Mouse (Mus musculus): Measurements from ENCODE around the gene Rnf212b. TPM values are rescaled to one million over a fixed set of nuclear protein-coding genes. Genes with fewer than 3 reads are reported as not detected.
"Not testable (repeated sequence)": the region's sequence is repeated elsewhere in the genome, so short reads cannot be mapped to it uniquely, and the experiment has no call there.

The Rnf212b gene
- polyA plus RNA-seq (2016; fragmentation: Nextera tagmentation; extraction: Ambion mirVana) = not detected in 2 replicates

DNA sequence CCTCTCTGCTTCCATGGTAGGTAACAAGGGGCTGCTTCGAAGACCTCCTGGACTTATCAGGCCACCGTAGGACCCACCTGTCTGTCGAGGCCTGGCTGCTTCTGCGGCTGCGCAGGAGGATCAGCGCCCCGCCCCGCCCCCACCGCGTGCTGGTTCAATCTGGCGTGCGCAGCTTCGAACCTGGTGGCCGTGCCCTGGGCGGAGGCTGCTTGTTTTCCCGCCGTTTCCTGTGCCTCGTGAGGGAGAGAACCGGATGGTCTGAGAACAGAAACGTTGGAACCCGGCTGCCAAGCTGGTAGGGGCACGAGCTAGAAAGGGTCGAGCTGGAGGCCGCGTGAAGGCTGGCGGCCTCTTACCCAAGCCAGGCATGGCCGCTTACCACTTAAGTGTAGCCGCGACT, at the start of gene Rnf212b:
Gene Rnf212b, plus strand, starts transcription at position 151 of the 400 bp plus-strand sequence.
- no peak within 1 kb of the TSS for H3K4me3 ChIP-seq
- H3K27me3 ChIP-seq (ENCODE audit: poor library complexity, severe bottlenecking) = no peaks in the 10 kb centered on the region
- H3K4me1 ChIP-seq = no peaks in the 10 kb centered on the region
- DNase-seq (ENCODE audit: extremely low spot score, low spot score) = no peak
- no peaks in the 10 kb centered on the region for H3K9me3 ChIP-seq
- H3K36me3 ChIP-seq (replicated peaks) = no peaks in the 10 kb centered on the region
- H3K27ac ChIP-seq = no peak within 1 kb of the TSS
- WGBS = 86% methylated on average over 29 of the region's 29 CpGs

- H3K4me1 ChIP-seq; DNase-seq (ENCODE audit: extremely low spot score, low spot score); H3K27me3 ChIP-seq (ENCODE audit: poor library complexity, severe bottlenecking); H3K27ac ChIP-seq; H3K9me3 ChIP-seq; H3K36me3 ChIP-seq (replicated peaks); H3K4me3 ChIP-seq: not testable (repeated sequence)
- 96% methylated on average over 7 of the region's 7 CpGs for WGBS
Observed at GRCm38 (mm10) chr14:54766937-54767336, 47.0 kb upstream of the Rnf212b start.

DNA sequence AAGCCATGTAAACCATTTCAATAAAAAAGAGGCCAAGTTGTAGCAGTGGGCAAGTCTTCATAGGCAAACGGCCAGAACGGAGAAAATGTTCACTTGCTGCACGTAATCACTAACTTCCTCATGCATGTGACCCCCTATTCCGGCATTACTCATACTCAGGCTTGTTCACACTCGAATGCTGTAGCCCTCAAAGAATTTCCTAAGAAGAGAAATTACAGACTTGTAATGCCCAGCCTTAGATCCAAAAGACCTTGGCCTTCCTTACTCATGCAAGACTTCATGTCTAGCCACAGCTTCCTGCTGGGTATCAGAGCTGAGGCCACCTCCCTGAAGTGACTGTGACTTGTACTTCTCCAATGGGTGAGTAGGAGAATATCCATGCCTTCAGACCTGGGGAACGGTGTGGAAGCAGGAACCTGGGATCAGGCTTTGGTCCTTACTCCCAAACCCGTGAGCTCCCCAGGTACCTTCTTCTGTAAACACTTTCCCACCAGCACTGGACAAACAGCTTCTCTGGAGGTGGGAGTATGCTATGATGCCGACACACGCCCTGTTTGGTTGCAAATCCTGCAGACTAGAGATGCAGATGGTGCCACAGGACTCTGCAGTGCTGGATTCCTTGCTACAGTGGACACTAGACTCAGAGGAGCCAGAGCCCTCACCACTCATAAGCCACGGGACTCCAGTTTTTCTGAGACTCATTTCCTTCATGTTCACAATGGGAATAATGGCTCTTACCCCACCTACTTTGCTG, 45.5 kb upstream of the Rnf212b start:
- no peak for DNase-seq (ENCODE audit: extremely low spot score, low spot score)
- 92% methylated on average over 10 of the region's 10 CpGs for WGBS
- no peaks in the 10 kb centered on the region for H3K36me3 ChIP-seq (replicated peaks)
- no peaks in the 10 kb centered on the region for H3K9me3 ChIP-seq
- no peaks in the 10 kb centered on the region for H3K27me3 ChIP-seq (ENCODE audit: poor library complexity, severe bottlenecking)
- H3K4me3 ChIP-seq = no peak overlapping the region
- H3K27ac ChIP-seq = no peak overlapping the region
- no peaks in the 10 kb centered on the region for H3K4me1 ChIP-seq

DNA sequence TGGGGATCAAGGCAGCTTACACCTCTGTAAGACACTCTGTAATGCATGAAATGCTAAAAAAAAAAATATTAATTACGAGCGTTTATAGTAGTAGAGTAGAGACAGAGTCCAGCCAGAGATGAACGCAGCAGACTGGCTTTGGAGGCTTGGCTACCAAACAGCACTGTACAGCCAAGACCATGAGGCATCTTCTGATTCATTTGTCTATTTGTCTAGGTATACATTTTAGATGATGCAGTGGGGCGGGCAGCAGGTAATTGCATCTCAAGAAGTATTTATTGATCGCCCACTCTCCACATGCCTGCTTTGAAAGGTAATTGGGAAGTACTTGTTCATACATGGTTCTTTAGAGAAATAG, 44.9 kb upstream of the Rnf212b start:
- Histone ChIP-seq H3K36me3 (replicated peaks) (no peaks in the 10 kb centered on the region), H3K9me3 (no peaks in the 10 kb centered on the region), H3K4me3 (no peak overlapping the region), H3K27me3 (ENCODE audit: poor library complexity, severe bottlenecking) (no peaks in the 10 kb centered on the region), H3K27ac (no peak overlapping the region), H3K4me1 (no peaks in the 10 kb centered on the region)
- DNase-seq (ENCODE audit: extremely low spot score, low spot score) = no peak
- 95% methylated on average over 5 of the region's 5 CpGs for WGBS

GRCm38 (mm10) chr14:54770373-54770772, 43.6 kb upstream of the Rnf212b start:
- Histone ChIP-seq H3K9me3 (no peaks in the 10 kb centered on the region), H3K27me3 (ENCODE audit: poor library complexity, severe bottlenecking) (no peaks in the 10 kb centered on the region), H3K4me3 (no peak overlapping the region), H3K36me3 (replicated peaks) (no peaks in the 10 kb centered on the region), H3K27ac (no peak overlapping the region), H3K4me1 (no peaks in the 10 kb centered on the region)
- WGBS = 93% methylated on average over 5 of the region's 5 CpGs
- no peak for DNase-seq (ENCODE audit: extremely low spot score, low spot score)

GRCm38 (mm10) chr14:54772333-54772856, 41.5 kb upstream of the Rnf212b start:
- WGBS = 87% methylated on average over 20 of the region's 20 CpGs
- 0 out of 2 replicates have a peak, but pooled peaks cover 4% of the 10 kb centered on the region for H3K27me3 ChIP-seq (ENCODE audit: poor library complexity, severe bottlenecking)
- H3K36me3 ChIP-seq (replicated peaks) = no peaks in the 10 kb centered on the region
- H3K9me3 ChIP-seq = no peaks in the 10 kb centered on the region
- no peak for DNase-seq (ENCODE audit: extremely low spot score, low spot score)
- H3K4me1 ChIP-seq = no peaks in the 10 kb centered on the region
- H3K27ac ChIP-seq = no peak overlapping the region
- H3K4me3 ChIP-seq = no peak overlapping the region

- Histone ChIP-seq H3K36me3 (replicated peaks) (no peaks in the 10 kb centered on the region), H3K4me3 (no peak overlapping the region), H3K9me3 (no peaks in the 10 kb centered on the region), H3K27ac (no peak overlapping the region), H3K27me3 (ENCODE audit: poor library complexity, severe bottlenecking) (peaks cover 29% of the 10 kb centered on the region), H3K4me1 (peaks cover 1% of the 10 kb centered on the region)
- 91% methylated on average over 7 of the region's 7 CpGs for WGBS
- DNase-seq (ENCODE audit: extremely low spot score, low spot score) = no peak
Observed at GRCm38 (mm10) chr14:54775534-54776041, 38.4 kb upstream of the Rnf212b start.

DNA sequence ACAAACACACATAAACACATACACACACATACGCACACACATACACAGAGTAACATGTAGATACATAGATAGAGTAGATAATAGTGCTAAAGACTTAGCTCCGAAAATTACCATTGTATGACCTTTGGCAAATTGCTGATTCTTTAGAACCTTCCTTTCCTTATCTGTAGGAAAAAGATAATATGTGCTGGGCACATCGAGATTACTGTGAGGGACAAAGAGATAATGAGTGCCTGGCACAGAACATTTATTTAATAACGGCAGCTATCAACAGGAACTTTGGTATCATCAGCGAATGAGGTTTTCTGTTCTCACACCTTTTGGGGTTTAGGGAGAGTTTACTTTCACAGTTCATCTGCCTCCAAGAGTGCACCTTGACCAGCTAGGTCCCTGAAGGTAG, 37.2 kb upstream of the Rnf212b start:
- H3K4me1 ChIP-seq = peaks cover 9% of the 10 kb centered on the region
- H3K27me3 ChIP-seq (ENCODE audit: poor library complexity, severe bottlenecking) = peaks cover 40% of the 10 kb centered on the region
- no peak for DNase-seq (ENCODE audit: extremely low spot score, low spot score)
- no peak overlapping the region for H3K27ac ChIP-seq
- H3K9me3 ChIP-seq = no peaks in the 10 kb centered on the region
- H3K36me3 ChIP-seq (replicated peaks) = no peaks in the 10 kb centered on the region
- no peak overlapping the region for H3K4me3 ChIP-seq
- WGBS = 93% methylated on average over 5 of the region's 5 CpGs

DNA sequence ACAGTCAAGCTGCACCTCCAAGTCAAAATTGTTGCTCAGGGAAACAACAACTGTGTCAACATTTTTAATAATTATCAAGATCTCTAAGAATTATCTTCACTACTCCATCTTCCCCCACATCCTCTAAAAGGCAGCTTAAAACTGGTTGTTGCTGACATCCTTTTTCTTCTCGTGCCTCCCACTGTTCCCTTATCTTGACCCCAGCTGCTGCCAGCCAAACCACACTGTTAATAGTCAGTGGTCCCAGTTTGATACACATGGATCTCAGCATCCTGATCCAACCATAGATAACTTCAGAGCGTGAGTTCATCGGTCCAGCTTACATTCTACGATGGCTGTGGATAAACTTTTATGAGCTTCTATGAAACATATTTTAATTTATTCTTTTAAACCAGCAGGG, 36.0 kb upstream of the Rnf212b start:
- Histone ChIP-seq H3K4me3 (no peak overlapping the region), H3K4me1 (peaks cover 9% of the 10 kb centered on the region), H3K36me3 (replicated peaks) (no peaks in the 10 kb centered on the region), H3K27me3 (ENCODE audit: poor library complexity, severe bottlenecking) (peaks cover 52% of the 10 kb centered on the region), H3K9me3 (no peaks in the 10 kb centered on the region), H3K27ac (no peak overlapping the region)
- WGBS = 88% methylated on average over 4 of the region's 4 CpGs
- no peak for DNase-seq (ENCODE audit: extremely low spot score, low spot score)

- DNase-seq (ENCODE audit: extremely low spot score, low spot score) = no peak
- Histone ChIP-seq H3K4me1 (peaks cover 9% of the 10 kb centered on the region), H3K36me3 (replicated peaks) (no peaks in the 10 kb centered on the region), H3K27ac (no peak overlapping the region), H3K9me3 (no peaks in the 10 kb centered on the region), H3K4me3 (0 out of 2 replicates have a peak overlapping the region, but pooled peaks have one; percentile 59), H3K27me3 (ENCODE audit: poor library complexity, severe bottlenecking) (peaks cover 69% of the 10 kb centered on the region)
- WGBS = 86% methylated on average over 9 of the region's 9 CpGs
Observed at GRCm38 (mm10) chr14:54780084-54780483, 33.9 kb upstream of the Rnf212b start.

DNA sequence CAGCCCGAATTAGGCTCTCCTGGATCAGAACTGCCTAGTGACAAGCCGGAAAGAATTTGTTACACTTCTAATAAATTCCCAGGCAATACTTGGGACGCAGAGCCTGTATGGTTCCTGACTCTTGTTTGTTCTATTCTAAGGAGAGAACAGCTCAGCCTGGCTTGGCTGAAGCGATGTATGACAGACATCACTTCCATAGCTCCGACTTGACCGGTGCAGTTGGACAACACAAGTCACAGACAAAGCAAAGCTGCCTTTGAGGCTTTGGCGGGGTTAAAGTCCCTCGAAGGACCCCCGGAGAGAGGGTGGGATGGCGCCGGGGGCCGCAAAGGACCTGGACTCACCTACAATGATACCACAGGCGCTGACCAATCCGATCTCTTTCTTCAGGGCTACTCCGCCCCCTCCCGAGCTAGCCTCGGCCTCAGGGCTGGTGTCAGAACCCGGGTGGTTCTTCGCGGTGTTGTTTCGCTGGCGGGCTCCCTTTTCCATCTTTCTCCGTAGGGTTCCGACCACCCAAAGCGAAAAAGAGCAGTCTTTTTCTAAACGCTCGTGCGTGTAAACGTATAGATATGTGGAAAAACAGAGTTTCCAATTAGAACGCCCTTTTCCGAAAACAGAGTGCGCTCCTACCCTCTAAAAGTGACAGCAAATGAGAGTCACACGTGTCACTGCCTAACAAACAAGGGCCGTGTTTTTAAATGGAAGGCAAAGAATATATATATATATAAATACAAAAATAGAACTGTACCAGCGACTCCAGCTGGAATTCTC, 32.9 kb upstream of the Rnf212b start:
- Histone ChIP-seq H3K4me3 (peak overlapping the region; percentile 59), H3K4me1 (peaks cover 9% of the 10 kb centered on the region), H3K27ac (no peak overlapping the region), H3K9me3 (no peaks in the 10 kb centered on the region), H3K27me3 (ENCODE audit: poor library complexity, severe bottlenecking) (peaks cover 69% of the 10 kb centered on the region), H3K36me3 (replicated peaks) (no peaks in the 10 kb centered on the region)
- 3% methylated on average over 35 of the region's 35 CpGs for WGBS
- DNase-seq (ENCODE audit: extremely low spot score, low spot score) = peak; percentile 48

- Histone ChIP-seq H3K27ac (0 out of 2 replicates have a peak within 1 kb of the TSS, but pooled peaks have one; percentile 27), H3K9me3 (no peaks in the 10 kb centered on the region), H3K27me3 (ENCODE audit: poor library complexity, severe bottlenecking) (peaks cover 69% of the 10 kb centered on the region), H3K4me1 (peaks cover 9% of the 10 kb centered on the region), H3K4me3 (peak within 1 kb of the TSS; percentile 59), H3K36me3 (replicated peaks) (no peaks in the 10 kb centered on the region)
- WGBS = 1% methylated on average over 37 of the region's 37 CpGs
- DNase-seq (ENCODE audit: extremely low spot score, low spot score) = peak; percentile 62
Observed at GRCm38 (mm10) chr14:54781610-54782365, 32.2 kb upstream of the Rnf212b start, which contains the start of gene Slc7a8. Slc7a8 (minus strand) TSS chr14:54781946.

Data from forebrain, embryonic 10.5 days (tissue).